Mouse (Mus musculus) left cerebral cortex, postnatal 14 days (tissue): ENCODE data around the gene Fbxo44. TPM values are rescaled to one million over a fixed set of nuclear protein-coding genes. Genes with fewer than 3 reads are reported as not detected.
"Not testable (repeated sequence)": the region's sequence is repeated elsewhere in the genome, so short reads cannot be mapped to it uniquely, and the experiment has no call there.

Experiments used
- DNase-seq, 2 experiments: peaks; one replicate each; pipeline ENCODE4 v3.0.0; 2021 to 2022; ENCODE audit warnings: low spot score in 2 of 2, mixed read lengths in 1 of 2
- intact Hi-C: fragments of 180-260 bp; cut with DNase I; formaldehyde crosslinking; loops from one replicate; pipeline ENCODE4 v1.15.1; 2025
- long read RNA-seq, 2 experiments: library from polyadenylated mRNA; stranded (forward); transcript quantifications; one replicate each; pipeline ENCODE4 v2.0.0; 2021
- total RNA-seq, 2 experiments: library from RNA; stranded (reverse); gene quantifications; 2 replicates each; pipeline ENCODE4 v1.2.3; 2021

Gene Fbxo44
- total RNA-seq = 100 to 1,000 TPM; 101 to 105 TPM
- long read RNA-seq, experiment 1, transcript Fbxo44-202 (5 exons, 1,034 nt) = minor isoform, 38 of 124 reads
- long read RNA-seq, experiment 1, transcript Fbxo44-209 (6 exons, 823 nt) = minor isoform, 5 of 124 reads
- long read RNA-seq, experiment 1, transcript Fbxo44-201 (6 exons, 1,829 nt) = major isoform, 54 of 124 reads
- long read RNA-seq, experiment 1, partial matches to known transcripts = 6 of 124 reads
- long read RNA-seq, experiment 1, other reads (novel, unspliced or antisense) = 16 of 124 reads
- long read RNA-seq, experiment 2, transcript Fbxo44-208 (6 exons, 1,572 nt) = minor isoform, 5 of 89 reads
- long read RNA-seq, experiment 2, transcript Fbxo44-201 (6 exons, 1,829 nt) = major isoform, 35 of 89 reads
- long read RNA-seq, experiment 2, transcript Fbxo44-202 (5 exons, 1,034 nt) = minor isoform, 17 of 89 reads
- long read RNA-seq, experiment 2, partial matches to known transcripts = 3 of 89 reads
- long read RNA-seq, experiment 2, other reads (novel, unspliced or antisense) = 27 of 89 reads

GRCm38 (mm10) chr4:148160436-148161390 is at the start of gene Fbxo44, which contains the start of gene Fbxo2:
Fbxo44 (minus strand) TSS chr4:148160482.
Fbxo2 (plus strand) TSS chr4:148160621.
- peak in 1 of 2 experiments; percentile 59 for DNase-seq
- intact Hi-C loops = no loop called here

DNA sequence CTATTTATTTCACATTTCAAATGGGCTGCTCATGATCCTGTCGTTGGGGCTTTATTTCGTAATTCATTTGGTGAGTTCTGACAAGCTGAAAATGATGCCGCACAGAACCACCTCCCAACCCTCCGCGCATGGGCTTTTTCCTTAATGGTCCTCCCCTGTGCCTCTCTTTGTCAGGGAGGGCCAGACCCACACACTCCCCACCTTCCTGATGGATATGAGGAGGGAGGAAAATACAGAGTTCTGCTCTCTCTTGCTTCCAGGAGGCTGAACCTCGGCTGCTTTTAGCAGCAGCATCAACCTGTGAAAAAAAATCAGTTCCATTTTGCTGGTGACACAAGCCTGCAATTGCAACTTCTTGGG is 44.6 kb upstream of the Fbxo44 start:
- intact Hi-C loops = no loop called here
- no peak for DNase-seq

- intact Hi-C loops = no loop called here
Observed at GRCm38 (mm10) chr4:148204061-148204872, 44.0 kb upstream of the Fbxo44 start.

DNA sequence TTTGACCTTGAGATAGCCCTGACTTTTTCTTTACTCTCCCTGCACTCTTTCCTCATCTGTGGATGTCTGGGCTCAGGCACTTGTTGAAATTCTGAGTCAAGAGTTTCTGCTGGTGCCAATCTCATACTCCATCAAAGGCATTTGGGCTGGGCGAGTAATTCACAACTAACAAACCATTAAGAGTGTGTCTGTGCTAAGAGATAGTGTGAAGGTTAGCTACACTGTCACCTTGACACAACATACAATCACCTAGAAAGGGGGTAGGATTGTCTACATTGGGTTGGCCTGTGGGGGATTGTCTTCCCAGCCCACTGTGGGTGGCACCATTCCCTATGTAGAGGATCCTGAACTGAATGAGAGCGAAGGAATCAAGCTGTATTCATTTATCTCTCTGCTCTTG is 43.3 kb upstream of the Fbxo44 start:
- DNase-seq = no peak
- intact Hi-C loops = no loop called here

More at GRCm38 (mm10) chr4:148204061-148204872, 44.0 kb upstream of the Fbxo44 start:
- DNase-seq = no peak

DNA sequence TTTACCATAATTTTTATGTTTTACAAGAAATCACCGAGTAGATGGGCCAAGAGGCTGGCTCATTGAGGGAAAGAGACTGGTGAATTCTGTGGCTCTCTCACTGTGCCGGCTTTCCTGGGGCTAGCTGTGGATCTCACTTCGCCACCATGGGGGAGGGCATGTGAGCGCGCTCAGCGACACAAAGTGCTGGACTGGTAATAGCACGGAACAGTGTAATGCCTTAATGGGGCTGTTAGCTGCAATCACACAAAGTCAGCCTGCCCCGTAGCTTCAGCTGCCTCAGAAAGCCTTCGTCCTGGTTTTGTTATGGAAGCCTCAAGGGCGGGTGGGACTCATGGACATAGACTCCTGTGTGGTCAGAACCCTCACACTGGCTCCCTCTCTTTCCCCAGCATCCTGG is 38.4 kb upstream of the Fbxo44 start:
- intact Hi-C loops = no loop called here
- no peak for DNase-seq

GRCm38 (mm10) chr4:148194400-148194799 is 34.1 kb upstream of the Fbxo44 start:
- no peak for DNase-seq
- intact Hi-C loops = no loop called here

GRCm38 (mm10) chr4:148192707-148193245 is 32.5 kb upstream of the Fbxo44 start:
- DNase-seq = no peak
- intact Hi-C loops = no loop called here

DNA sequence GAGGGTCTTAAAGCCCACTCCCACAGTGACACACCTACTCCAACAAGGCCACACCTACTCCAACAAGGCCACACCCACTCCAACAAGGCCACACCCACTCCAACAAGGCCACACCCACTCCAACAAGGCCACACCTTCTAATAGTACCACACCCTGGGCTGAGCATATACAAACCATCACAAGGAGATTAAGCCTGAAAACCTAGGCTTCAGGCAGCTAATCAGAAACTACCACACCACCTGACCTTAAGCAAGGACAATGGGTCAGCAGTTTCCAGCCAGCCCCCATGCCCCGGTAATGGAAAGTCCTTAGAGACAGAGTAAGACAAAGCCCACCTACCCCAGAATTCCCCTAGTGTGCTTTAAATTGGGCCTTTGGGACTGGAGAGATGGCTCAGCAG is 28.5 kb upstream of the Fbxo44 start:
- DNase-seq, intact Hi-C loops: not testable (repeated sequence)

DNA sequence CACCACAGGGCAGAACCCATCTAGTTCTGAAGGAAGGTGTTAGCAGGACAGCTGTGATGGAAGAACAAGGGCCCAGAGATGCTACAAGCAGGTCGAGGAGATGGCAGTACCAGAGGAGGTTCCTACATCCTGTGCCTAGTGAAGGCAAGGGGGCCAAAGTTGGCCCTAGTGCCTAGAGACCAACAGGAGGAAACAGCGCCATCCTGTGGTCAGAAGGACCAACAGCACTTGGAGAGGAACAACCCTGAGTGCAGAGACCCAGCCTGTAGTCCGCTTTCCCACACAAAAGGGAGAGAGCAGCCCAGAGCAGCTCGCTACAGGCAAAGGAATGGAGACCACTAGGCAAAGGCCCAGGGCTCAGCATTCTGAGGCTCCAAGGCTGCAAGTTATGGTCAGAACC is 25.5 kb upstream of the Fbxo44 start:
- DNase-seq = no peak
- intact Hi-C loops = no loop called here

- DNase-seq = no peak
- intact Hi-C loops = no loop called here
Observed at GRCm38 (mm10) chr4:148184564-148184963, 24.3 kb upstream of the Fbxo44 start.

GRCm38 (mm10) chr4:148182363-148182762 is 22.1 kb upstream of the Fbxo44 start:
- DNase-seq = no peak
- intact Hi-C loops = no loop called here

DNA sequence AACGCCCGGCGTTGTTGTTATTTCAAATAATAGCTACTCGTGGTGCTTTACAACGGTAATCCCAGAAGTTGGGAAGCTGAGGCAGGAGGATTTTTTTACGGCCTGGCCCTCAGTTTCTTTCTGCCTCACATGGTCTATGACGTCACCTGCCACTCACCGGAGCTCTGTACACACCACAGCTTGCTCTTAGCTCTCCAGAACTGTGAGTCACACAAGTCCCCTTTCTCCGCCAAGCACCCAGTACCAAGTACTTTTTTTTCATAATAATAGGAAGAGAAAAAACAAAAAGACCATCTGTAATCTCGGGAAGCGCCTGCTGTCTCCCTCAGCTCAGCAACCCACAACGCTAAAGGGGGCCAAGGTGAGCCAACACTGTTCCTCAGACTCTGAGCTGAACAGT is 21.2 kb upstream of the Fbxo44 start:
- intact Hi-C loops = no loop called here
- DNase-seq = peak in 1 of 2 experiments; percentile 31

DNA sequence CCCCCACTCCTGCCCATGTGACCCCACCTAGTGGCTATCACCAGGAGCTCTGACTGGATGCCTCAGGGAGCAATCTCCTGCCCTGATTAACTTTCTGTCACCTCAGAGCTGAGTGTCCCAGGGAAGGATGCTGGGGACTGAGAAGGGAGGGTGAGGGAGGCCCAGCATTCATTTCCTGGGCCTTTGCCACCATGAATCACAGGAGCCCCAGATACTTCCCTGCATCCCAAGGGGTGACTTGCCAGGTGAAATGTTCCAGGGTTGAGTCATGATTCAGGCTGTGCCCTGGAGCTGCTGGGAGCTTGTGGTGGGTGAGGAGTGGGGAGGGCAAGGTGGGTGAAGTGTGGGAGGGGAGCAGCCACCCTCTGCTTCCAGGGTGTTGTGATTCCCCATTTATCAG is 17.4 kb upstream of the Fbxo44 start:
- DNase-seq = no peak
- intact Hi-C loops = no loop called here

DNA sequence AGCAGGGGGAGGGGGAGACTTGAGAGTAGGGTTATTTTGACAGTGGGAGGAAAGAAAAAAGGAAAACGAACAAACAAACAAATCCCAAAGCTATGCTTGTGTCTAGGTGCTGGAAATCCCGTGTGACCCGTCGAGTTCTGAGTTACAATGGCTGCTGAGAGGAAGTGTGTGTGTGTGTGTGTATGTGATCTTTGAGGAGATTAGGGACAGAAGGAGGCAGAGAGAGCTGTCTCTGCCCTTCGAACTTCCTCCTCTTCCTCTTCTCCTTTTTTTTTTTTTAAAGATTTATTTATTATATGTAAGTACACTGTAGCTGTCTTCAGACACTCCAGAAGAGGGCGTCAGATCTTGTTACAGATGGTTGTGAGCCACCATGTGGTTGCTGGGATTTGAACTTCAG is 16.3 kb upstream of the Fbxo44 start:
- intact Hi-C loops = not testable (repeated sequence)

GRCm38 (mm10) chr4:148174495-148174862 is 14.2 kb upstream of the Fbxo44 start:
- DNase-seq = no peak
- intact Hi-C loops = loop anchor here (5.0 kb wide), 3 partner anchors 58 to 163 kb away; no protein-coding TSS in a partner anchor

More for the DNA sequence above, 16.3 kb upstream of the Fbxo44 start:
- not testable (repeated sequence) for DNase-seq

DNA sequence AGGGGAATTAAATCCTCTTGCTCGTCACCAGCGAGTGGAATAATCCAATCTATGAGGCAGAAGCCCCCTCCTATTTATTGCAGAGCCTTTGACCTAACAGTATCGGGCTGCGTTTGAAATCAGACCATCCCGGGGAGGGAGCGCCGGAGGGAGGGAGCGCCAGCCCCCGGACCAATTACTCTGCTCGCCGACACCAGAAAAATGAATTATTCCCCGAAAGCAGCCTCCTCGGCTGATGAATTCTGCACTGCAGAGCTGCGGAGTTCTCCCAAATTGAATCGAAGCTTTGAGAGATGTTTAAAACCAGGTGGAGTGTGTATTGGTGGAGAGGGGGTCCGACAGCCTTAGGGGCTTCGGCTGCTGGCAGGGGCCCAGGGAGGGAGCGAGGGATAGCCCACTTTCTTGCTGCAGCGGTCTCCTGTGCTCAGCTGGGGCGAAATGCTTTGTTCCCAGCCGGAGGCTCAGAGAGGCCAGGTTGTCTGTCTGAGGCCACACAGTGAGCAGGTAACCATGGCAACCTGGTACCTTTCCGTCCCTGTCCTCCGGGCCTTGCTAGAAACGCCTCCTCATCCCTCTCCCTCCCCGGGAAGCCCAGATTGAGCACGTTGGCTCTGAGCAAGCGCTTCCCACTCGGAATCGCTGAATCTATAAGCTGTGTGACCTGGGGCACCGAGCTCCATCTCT is 13.7 kb upstream of the Fbxo44 start:
- DNase-seq = peak; percentile 53 to 73
- intact Hi-C loops = loop anchor here (5.0 kb wide), 3 partner anchors 58 to 163 kb away; no protein-coding TSS in a partner anchor

DNA sequence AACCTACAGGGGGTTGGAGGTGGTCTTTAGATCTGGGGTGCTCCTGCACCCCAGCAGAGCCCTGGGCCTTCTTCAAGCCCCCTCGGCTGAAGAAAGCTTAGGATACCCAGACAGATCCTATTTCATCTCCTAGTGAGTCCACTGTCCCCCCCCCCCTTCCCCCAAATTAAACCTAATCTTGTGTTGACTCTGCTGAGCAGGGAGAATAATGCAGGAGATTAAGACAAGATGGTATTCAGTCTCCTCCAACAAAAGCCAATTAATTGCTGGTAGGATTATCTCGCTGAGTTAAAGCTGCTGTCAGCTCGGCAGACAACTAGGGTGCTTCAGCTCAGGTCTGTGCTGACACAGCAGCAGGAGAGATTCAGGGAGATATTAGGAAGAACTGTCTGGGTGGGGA is 11.0 kb upstream of the Fbxo44 start:
- intact Hi-C loops = loop anchor here (2.0 to 5.0 kb wide), 5 partner anchors 61 to 264 kb away; no protein-coding TSS in a partner anchor
- DNase-seq = no peak

- peak; percentile 62 to 73 for DNase-seq
- intact Hi-C loops = loop anchor here (2.0 to 5.0 kb wide), 5 partner anchors 61 to 264 kb away; no protein-coding TSS in a partner anchor
Observed at GRCm38 (mm10) chr4:148170842-148171241, 10.6 kb upstream of the Fbxo44 start.
